Mouse (Mus musculus) neutrophil, adult 83 days (primary cell): ENCODE data around the gene Pld1. TPM values are rescaled to one million over a fixed set of nuclear protein-coding genes. Genes with fewer than 3 reads are reported as not detected.

Source experiments
- total RNA-seq, 2 experiments: library from RNA; stranded (reverse); gene quantifications; one replicate each; pipeline ENCODE4 v1.2.4; 2023

The Pld1 gene
- total RNA-seq = 10 to 100 TPM; 39.0 to 60.0 TPM

DNA sequence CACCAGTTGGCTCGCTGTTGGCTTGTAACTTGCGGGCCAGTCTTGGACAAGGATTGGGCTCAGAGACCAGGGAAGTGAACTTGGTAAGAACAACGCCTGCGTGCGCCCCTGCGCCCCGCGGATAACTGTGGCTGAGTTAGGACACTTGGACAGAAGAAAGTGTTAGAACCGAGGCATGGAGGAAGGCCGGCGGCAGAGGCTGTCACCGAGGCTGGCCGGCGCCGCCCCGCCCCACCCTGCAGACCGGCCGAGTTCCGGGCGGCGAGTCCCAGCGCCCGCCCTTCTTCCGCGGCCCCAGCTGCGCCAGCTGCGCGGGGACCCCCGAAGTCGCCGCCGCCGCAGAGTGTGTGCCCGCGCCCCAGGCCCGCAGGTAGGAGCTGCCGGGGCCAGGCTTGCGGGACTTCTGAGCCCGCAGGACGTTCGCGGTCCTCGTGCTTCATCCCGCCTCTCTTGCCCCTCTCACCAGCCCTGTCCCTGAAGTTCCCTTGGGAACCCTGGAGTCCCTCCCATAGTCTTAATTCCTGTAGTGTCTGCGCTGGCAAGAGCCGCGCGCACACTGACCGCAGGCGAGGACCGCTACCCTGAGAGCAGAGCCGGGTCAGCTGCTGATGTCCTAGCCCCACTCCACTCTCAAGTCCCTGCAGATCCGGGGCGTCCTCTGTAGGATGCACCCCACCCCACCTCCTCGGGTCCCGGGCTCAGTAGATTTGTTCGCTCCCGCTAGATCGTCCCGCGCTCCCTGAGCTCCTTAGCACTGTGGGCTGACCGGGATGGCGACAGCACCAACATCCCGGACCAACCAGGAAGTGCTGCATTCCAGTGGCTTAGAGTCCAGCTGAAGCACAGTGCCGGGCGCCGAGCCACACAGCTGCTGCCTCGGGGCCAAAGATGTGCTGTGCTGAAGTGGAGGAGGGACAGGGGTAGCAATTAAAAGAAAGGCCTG lies at the start of gene Pld1:
Pld1 (plus strand) TSS at position 315 of the 943 bp plus-strand sequence.

DNA sequence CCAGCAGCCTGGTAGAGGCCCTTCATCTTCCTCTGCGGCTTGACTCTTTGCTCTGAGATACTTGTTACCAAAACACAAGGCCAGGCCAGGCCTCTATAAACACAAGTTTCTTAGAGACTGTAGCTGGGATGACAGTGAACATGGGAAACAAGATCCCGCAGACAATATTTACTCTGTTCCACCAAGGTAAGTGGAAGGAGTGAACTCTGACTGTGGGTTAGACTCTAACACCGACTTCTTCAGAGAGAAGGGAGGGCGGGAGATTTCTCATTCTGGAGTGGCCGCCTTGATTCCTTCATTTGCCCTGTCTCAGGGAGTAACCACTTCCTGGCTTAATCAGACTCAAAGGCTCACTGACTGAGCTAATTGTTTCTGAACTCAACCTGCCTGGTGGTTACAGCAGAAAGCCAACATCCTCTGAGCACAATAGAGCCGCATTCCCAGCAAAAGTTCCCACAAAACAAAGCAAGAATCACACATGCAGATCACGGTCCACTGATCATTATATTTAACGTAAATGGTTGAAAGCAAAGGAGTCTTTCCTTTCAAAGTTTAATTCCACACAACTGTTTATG lies 42.1 kb upstream of the Pld1 start, which contains the start of gene Tmem212:
Tmem212 (minus strand) TSS at position 51 of the 575 bp plus-strand sequence.

Other genes with a start within 250 kb of the Pld1 start
- gene Fndc3b, start 227.4 kb upstream of the Pld1 start, total RNA-seq = 10 to 100 TPM; 28.7 to 39.2 TPM
- not detected for gene Tmem212, start 42.3 kb upstream of the Pld1 start, total RNA-seq